Mouse (Mus musculus) limb, embryonic 12.5 days (tissue): Measurements from ENCODE around the gene Fancd2os. TPM values are rescaled to one million over a fixed set of nuclear protein-coding genes. Genes with fewer than 3 reads are reported as not detected.

Source experiments
- ATAC-seq: fragments of 200-750 bp; cut with Nextera tagmentation; 2 replicates; pipeline ENCODE4 v1.8.0; 2017; ENCODE audit warnings: low read depth, moderate TSS enrichment; ENCODE audit not compliant: insufficient number of reproducible peaks, insufficient read depth, low FRiP score, low TSS enrichment
- H3K27ac ChIP-seq: fragments of 300-500 bp; sonication (generic); 2 replicates; pipeline ENCODE4 v1.5.1; 2016; ENCODE audit warnings: mild to moderate bottlenecking, moderate library complexity
- H3K27me3 ChIP-seq: fragments of 300-500 bp; sonication (generic); 2 replicates; pipeline ENCODE4 v1.6.1; 2016; ENCODE audit warnings: mild to moderate bottlenecking, moderate library complexity
- H3K36me3 ChIP-seq: fragments of 300-500 bp; sonication (generic); 2 replicates; pipeline ENCODE4 v1.6.1; 2016; ENCODE audit warnings: mild to moderate bottlenecking, moderate library complexity
- H3K4me1 ChIP-seq: fragments of 300-500 bp; sonication (generic); replicated peaks from 2 replicates; pipeline ENCODE4 v1.6.1; 2016
- H3K4me2 ChIP-seq: fragments of 300-500 bp; sonication (generic); 2 replicates; pipeline ENCODE4 v1.6.1; 2016; ENCODE audit warnings: mild to moderate bottlenecking, moderate library complexity
- H3K4me3 ChIP-seq: fragments of 300-500 bp; sonication (generic); replicated peaks from 2 replicates; pipeline ENCODE4 v1.5.1; 2016; ENCODE audit warnings: mild to moderate bottlenecking
- H3K9ac ChIP-seq: fragments of 300-500 bp; sonication (generic); replicated peaks from 2 replicates; pipeline ENCODE4 v1.6.1; 2016; ENCODE audit warnings: mild to moderate bottlenecking, moderate library complexity
- H3K9me3 ChIP-seq: fragments of 300-500 bp; sonication (generic); 2 replicates; pipeline ENCODE4 v1.6.1; 2016; ENCODE audit warnings: mild to moderate bottlenecking, moderate library complexity
- WGBS: fragments of 180-500 bp; shearing (Covaris S2); methylation state at CpG from one replicate; pipeline ENCODE4 v1.1.7; 2016; 5-methylcytosine and 5-hydroxymethylcytosine counted together
- polyA plus RNA-seq: library from polyadenylated mRNA; unstranded; fragments of >200 nt; fragmentation: Nextera tagmentation; extraction: Ambion mirVana; gene quantifications from 2 replicates; pipeline ENCODE4 v1.2.1, GENCODE M21; 2016

Fancd2os gene
- polyA plus RNA-seq, 1 experiment from 2014 or later = not detected

DNA sequence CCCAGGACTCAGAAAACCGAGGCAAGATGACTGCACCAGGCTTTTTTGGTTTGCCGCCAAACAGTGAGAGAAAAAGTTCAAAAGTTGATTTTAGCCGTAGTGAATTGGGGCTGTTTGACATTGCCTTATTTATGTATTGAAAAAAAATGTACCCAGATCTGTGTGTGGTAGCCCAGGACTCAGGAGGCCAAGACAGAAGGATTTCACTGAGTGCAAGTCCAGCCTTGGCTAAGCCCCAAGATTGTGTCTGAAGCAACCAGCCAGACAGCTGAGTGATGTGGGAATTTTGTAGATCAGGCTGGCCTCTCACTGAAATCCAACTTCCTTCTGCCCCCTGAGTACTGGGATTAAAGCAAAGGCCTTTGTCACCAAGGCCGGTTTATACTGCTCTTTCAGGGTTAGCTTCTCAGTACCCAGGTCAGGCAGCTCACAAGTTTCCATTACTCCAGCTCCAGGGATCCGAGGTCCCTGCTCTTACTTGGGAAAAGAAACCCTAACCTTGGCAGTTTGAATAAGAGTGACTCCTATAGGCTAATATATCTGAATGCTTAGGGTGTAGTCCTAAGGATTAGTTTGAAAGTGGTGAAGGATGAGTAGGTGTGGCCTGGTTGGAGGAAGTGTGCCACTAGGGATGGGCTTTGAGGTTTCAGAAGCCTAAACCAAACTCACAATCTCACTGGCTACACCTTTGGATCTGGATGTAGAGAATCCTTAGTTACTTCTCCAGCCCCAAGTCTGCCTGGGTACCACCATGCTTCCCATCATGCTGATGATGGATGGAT is 24.7 kb upstream of the Fancd2os start:
- Histone ChIP-seq H3K36me3 (peaks cover 31% of the 10 kb centered on the region), H3K27ac (peak overlapping the region; percentile 91; the same call in 1 of the 2 replicates), H3K9me3 (no peaks in the 10 kb centered on the region), H3K4me1 (peaks cover 16% of the 10 kb centered on the region), H3K9ac (peak overlapping the region; percentile 87), H3K4me2 (peak overlapping the region; percentile 73), H3K27me3 (no peaks in the 10 kb centered on the region), H3K4me3 (peak overlapping the region; percentile 69)
- no peak for ATAC-seq
- WGBS = 54% methylated on average over 5 of the region's 5 CpGs

DNA sequence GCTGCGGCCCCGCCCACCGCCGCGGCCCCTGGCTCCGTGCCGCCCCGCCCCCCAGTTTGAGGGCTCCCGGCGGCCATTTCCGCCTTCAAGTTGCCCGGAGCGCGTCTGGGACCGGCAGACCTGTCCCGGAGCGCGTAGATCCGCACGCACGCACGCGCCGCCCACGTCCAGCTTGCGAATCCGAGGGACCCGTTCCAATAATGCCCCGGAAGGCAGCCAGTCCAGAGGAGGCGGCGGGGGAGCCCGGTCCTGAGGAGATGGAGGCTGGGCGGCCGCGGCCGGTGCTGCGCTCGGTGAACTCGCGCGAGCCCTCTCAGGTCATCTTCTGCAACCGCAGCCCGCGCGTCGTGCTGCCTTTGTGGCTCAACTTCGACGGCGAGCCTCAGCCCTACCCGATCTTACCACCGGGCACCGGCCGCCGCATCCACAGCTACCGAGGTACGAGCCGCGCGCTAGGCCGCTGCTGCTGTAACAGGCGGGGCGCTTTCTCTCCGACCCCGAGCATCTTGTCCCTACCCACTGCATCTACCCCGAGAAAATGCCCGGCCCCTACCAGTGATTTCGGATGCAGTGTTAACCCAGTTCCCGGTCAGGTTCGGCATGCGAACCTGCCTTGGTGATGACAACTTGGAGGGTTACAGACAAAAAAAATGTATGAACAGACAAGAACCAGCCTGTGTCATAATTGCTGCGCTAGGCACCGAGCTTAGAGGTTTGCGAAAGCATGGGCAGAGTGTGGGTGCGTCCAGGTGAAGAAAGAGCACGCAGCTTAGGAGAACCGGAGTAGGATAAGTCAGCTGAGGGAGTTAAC is 23.6 kb upstream of the Fancd2os start, which contains the start of gene Vhl:
Gene Vhl, plus strand, starts transcription at position 19 of the 811 bp plus-strand sequence.
- H3K27me3 ChIP-seq = no peaks in the 10 kb centered on the region
- H3K9ac ChIP-seq = peak within 1 kb of the TSS; percentile 87
- peak within 1 kb of the TSS; percentile 69 for H3K4me3 ChIP-seq
- peak within 1 kb of the TSS; percentile 73 for H3K4me2 ChIP-seq
- WGBS = under 1% methylated on average over 74 of the region's 76 CpGs
- H3K9me3 ChIP-seq = no peaks in the 10 kb centered on the region
- peaks cover 21% of the 10 kb centered on the region for H3K36me3 ChIP-seq
- ATAC-seq = peak; percentile 76
- peaks cover 16% of the 10 kb centered on the region for H3K4me1 ChIP-seq
- peak within 1 kb of the TSS; percentile 91 for H3K27ac ChIP-seq

DNA sequence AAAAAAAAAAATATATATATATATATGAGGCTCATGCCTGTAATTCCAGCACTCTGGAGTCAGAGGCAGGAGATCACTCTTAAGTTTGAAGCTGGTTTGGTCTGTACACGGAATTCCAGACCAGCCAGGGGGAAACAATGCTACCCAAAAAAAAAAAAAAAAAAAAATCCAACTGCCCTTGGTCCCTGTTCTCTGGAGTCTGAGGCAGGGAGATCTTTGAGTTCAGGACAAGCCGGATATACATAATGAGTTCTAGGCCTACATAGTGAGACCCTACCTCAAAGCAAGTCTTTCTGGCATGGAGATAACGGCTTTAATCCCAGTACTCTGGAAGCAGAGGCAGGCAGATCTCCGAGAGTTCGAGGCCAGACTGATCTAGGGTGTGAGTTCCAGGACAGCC is 22.9 kb upstream of the Fancd2os start:
- ATAC-seq = no peak
- 75% methylated on average over 5 of the region's 5 CpGs for WGBS
- Histone ChIP-seq H3K9me3 (no peaks in the 10 kb centered on the region), H3K27me3 (no peaks in the 10 kb centered on the region), H3K4me3 (peak overlapping the region; percentile 69), H3K27ac (no peak overlapping the region), H3K9ac (no peak overlapping the region), H3K4me2 (peak overlapping the region; percentile 73; the same call in 1 of the 2 replicates), H3K36me3 (peaks cover 22% of the 10 kb centered on the region), H3K4me1 (peaks cover 16% of the 10 kb centered on the region)

DNA sequence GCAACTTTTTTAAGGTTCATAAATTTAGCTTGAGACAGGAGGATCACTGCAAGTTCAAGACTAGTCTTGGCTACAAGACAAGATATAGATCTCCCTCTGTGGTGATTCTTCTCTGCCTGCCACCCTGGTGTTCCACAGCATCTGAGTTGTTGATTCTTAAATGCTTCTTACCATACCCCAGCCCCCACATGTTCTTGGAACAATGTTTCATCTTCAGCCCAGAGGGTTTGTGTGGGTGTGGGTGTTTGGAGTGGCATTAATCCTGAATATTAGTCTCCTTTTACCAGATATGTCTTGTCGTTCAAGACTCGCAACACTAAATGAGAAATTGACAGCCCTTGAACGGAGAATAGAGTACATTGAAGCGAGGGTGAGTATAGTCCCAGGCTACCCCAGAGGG is 15.0 kb upstream of the Fancd2os start:
- Histone ChIP-seq H3K27ac (no peak overlapping the region), H3K4me3 (no peak overlapping the region), H3K27me3 (no peaks in the 10 kb centered on the region), H3K9me3 (no peaks in the 10 kb centered on the region), H3K4me2 (no peak overlapping the region), H3K4me1 (no peaks in the 10 kb centered on the region), H3K9ac (no peak overlapping the region), H3K36me3 (peaks cover 82% of the 10 kb centered on the region)
- ATAC-seq = no peak
- WGBS = 94% methylated on average over 4 of the region's 4 CpGs

DNA sequence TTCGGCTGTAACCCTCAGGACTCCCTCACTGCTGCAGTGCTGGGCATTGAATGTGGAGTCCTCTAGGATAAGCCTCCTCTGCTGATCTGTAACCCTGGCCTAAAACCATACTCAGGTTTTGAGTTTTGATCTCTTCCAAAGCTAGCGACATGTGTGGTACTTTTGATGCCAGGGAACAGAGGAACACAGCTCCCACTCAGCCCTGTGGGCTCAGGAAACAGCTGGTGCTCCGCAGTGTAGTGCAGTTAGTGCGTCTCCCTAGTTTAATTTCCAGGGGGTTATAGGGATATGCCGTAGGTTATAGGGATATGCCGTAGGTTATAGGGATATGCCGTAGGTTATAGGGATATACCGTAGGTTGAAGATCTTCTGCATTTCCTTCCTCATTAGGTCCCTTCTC is 14.5 kb upstream of the Fancd2os start:
- Histone ChIP-seq H3K9ac (no peak overlapping the region), H3K9me3 (no peaks in the 10 kb centered on the region), H3K36me3 (peaks cover 85% of the 10 kb centered on the region), H3K4me1 (no peaks in the 10 kb centered on the region), H3K27me3 (no peaks in the 10 kb centered on the region), H3K27ac (no peak overlapping the region), H3K4me2 (no peak overlapping the region), H3K4me3 (no peak overlapping the region)
- no peak for ATAC-seq
- 92% methylated on average over 8 of the region's 8 CpGs for WGBS

DNA sequence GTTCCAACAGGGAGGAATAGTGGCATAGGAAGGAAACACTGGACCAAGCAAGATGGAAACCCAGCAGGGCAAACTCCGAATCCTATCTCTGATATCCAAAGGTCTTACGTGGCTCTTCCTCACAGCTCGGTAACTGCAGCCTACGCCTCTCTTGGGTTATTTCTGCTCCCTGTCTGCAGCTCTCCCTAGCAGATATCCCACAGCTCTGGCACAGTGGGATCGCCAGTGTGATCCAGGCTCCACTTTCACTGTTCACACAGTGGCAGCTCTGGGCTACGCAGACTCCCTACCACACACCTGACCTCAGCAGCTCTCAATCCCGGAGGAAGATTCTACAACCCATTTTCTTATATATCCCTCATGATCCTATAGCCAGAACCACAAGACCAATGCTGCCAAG is 13.6 kb upstream of the Fancd2os start:
- Histone ChIP-seq H3K27ac (no peak overlapping the region), H3K4me3 (no peak overlapping the region), H3K4me2 (no peak overlapping the region), H3K9me3 (no peaks in the 10 kb centered on the region), H3K27me3 (no peaks in the 10 kb centered on the region), H3K9ac (no peak overlapping the region), H3K36me3 (peaks cover 85% of the 10 kb centered on the region), H3K4me1 (no peaks in the 10 kb centered on the region)
- 98% methylated on average over 7 of the region's 7 CpGs for WGBS
- ATAC-seq = no peak

DNA sequence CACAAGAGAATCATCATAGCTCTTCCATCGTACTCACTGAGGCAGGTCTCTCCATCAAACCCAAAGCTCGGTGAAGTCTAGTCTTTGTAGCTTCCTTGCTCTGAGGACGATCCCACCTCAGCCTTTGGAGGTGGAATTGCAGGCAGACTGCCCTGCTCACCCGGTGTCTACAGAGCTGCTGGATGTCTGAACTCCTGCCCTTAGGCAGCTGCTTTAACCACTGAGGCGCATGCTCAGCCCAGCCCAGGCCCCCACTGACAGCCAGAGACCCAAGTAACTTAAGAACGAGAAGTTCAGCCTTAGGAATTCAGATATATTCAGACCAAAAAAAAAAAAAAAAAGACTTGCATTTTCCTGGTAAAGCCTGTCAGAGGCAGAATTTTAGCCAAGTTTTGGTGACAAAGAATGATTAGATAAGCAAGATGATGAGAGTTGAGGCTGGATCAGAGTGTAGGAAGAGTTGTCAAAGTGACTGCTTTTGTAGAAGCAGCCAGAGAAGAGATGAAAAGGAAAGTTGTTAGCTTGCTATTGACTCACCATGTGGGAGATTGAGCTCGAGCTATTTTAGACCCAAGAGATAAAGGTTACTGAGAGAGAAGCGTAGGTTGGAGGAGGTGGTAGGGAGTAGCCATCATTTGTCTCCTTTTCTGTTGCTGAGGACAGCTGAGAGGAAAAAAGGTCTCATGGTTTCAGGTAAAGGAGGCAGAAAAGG is 11.9 kb upstream of the Fancd2os start:
- no peak overlapping the region for H3K4me3 ChIP-seq
- no peaks in the 10 kb centered on the region for H3K4me1 ChIP-seq
- H3K36me3 ChIP-seq = peaks cover 79% of the 10 kb centered on the region
- H3K9ac ChIP-seq = no peak overlapping the region
- no peaks in the 10 kb centered on the region for H3K9me3 ChIP-seq
- ATAC-seq = no peak
- no peaks in the 10 kb centered on the region for H3K27me3 ChIP-seq
- WGBS = 91% methylated on average over 8 of the region's 8 CpGs
- no peak overlapping the region for H3K4me2 ChIP-seq
- H3K27ac ChIP-seq = no peak overlapping the region

DNA sequence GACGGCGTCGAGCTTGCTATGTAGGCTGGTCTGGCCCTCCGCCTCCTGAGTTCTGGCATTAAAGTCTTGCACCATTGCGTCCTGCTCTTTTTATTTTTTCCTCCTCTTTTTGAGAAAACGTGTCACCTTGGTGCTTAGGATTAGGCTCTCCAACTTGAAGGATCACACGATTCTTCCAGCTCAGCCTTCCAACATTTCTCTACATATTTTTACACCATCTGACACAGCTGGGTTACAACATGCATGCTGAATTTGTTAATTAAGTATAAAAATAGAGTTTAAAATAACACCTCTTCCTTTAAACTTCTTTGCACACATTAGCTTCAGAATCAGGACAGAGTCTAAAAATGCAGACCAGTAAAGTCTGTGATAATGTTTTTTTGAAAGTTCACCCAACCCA is 8.8 kb upstream of the Fancd2os start:
- Histone ChIP-seq H3K9ac (no peak overlapping the region), H3K4me2 (no peak overlapping the region), H3K9me3 (no peaks in the 10 kb centered on the region), H3K27me3 (no peaks in the 10 kb centered on the region), H3K4me1 (peaks cover 14% of the 10 kb centered on the region), H3K27ac (no peak overlapping the region), H3K4me3 (no peak overlapping the region), H3K36me3 (peaks cover 54% of the 10 kb centered on the region)
- ATAC-seq = no peak
- 96% methylated on average over 7 of the region's 7 CpGs for WGBS

DNA sequence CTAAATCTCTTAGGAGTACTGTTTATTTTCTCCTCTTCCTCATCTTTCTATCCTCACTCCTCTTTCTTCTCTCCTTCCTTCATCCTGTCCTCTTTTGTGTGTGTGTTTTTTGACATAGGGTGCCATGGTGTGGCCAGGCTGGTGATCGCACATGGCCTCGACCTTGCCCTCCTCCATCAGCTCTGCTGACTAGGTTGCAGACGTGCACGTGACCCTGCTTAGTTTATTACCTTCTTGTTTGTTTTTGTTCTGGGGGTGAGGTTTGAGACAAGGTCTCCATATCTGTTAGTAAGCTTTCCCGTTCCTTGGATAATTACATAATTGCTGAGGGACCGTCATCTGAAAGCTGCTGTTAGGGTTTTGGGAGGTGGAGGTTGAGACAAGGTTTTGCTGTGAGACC is 8.4 kb upstream of the Fancd2os start:
- Histone ChIP-seq H3K27ac (no peak overlapping the region), H3K9me3 (no peaks in the 10 kb centered on the region), H3K27me3 (no peaks in the 10 kb centered on the region), H3K36me3 (peaks cover 49% of the 10 kb centered on the region), H3K4me2 (no peak overlapping the region), H3K4me3 (no peak overlapping the region), H3K4me1 (peaks cover 14% of the 10 kb centered on the region), H3K9ac (no peak overlapping the region)
- ATAC-seq = no peak
- WGBS = 80% methylated on average over 6 of the region's 6 CpGs

DNA sequence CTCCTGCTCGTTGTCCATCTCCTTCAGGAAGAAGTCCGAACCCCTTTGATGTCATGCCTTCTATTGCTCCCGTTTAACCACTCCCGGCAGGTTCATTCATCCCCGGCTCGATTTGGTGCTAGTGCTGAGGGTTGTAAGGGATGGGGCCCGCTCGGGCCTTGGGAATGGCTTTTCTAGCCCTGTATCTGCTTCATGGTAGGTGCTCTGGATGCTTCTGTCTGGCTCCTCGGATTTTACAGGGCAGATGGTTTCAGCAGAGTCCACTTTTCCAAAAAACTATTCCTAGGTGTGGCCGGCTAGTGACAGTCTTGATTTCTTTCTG is 4.7 kb upstream of the Fancd2os start:
- ATAC-seq = no peak
- Histone ChIP-seq H3K9me3 (no peaks in the 10 kb centered on the region), H3K27ac (peak overlapping the region; percentile 78; the same call in 1 of the 2 replicates), H3K4me1 (peaks cover 19% of the 10 kb centered on the region), H3K4me3 (peak overlapping the region; percentile 91), H3K36me3 (peaks cover 15% of the 10 kb centered on the region), H3K4me2 (peak overlapping the region; percentile 79), H3K9ac (peak overlapping the region; percentile 93), H3K27me3 (no peaks in the 10 kb centered on the region)
- WGBS = 4% methylated on average over 10 of the region's 10 CpGs
